Mouse (Mus musculus): ENCODE results near the gene B3gnt2.

DNA sequence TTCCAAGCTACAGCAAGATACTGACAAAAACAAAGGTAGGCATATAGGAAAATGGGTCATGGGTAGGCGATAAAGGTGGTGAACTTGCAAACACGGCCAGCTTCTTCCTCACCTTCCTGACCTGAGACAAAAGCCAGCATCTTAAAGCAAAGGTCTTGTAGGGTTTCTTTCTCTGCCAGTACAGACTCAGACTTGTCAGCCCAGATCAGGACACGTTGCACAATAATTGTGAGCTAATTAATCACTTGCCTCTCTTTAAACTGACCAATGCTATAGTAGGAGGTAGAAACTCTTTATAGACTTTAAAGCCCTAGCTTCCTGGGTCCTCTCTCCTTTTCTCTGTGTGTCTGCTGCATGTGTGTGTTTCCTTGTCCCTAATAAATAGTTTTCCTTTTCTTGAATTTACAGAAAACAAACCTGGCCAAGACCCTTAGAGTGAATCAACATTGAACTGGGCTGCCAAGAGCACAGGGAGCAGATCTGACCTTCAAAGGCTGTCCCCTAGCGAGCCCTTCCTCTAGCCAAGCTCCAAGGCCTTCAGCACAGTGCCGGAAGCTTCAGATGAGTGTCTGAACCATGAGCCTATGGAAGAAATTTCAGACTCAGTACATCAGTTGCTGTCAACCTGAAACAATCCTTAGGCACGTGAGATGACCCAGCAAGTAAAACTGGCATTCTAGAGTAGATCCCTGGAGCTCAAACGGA, 124.1 kb downstream of the B3gnt2 start:
- TF ChIP-seq POLR2A (IDR thresholded peaks at IDR 0.05; ENCODE audit: borderline replicate concordance, insufficient read depth, low read length) (no peak), CTCF (IDR thresholded peaks at IDR 0.05; ENCODE audit: borderline replicate concordance, insufficient read depth, low read depth, low read length) (no peak)
